Mouse (Mus musculus) brain, embryonic 14.5 days (tissue): ENCODE measurements around the gene Cggbp1. TPM values are rescaled to one million over a fixed set of nuclear protein-coding genes. Genes with fewer than 3 reads are reported as not detected.
A peak's percentile ranks its signal among the peaks of the same experiment; 100 is the strongest.
"Not testable (repeated sequence)": the region's sequence is repeated elsewhere in the genome, so short reads cannot be mapped to it uniquely, and the experiment has no call there.

ENCODE experiments used
- DNase-seq: peaks from one replicate; pipeline ENCODE4 v3.0.0-alpha.2; 2011; ENCODE audit warnings: low read depth
- CTCF ChIP-seq: fragments of 200-500 bp; IDR thresholded peaks from 2 replicates; pipeline ENCODE4 v1.5.1; 2012; ENCODE audit warnings: inconsistent platforms, mild to moderate bottlenecking, moderate library complexity, borderline replicate concordance; ENCODE audit not compliant: insufficient read depth, insufficient read length; ENCODE audit errors: extremely low read depth
- POLR2A ChIP-seq: fragments of 200-500 bp; IDR thresholded peaks from 2 replicates; pipeline ENCODE4 v1.6.1; 2012; ENCODE audit warnings: mild to moderate bottlenecking, inconsistent platforms, borderline replicate concordance; ENCODE audit not compliant: poor library complexity, insufficient read depth, insufficient read length, severe bottlenecking; ENCODE audit errors: extremely low read depth
- polyA plus RNA-seq: library from polyadenylated mRNA; depleted of rRNA; stranded (reverse); fragments of >200 nt; gene quantifications from 2 replicates; pipeline ENCODE4 v1.2.3, GENCODE M21; 2012

Cggbp1 gene
- polyA plus RNA-seq, 1 experiment, result 59.2 TPM

DNA sequence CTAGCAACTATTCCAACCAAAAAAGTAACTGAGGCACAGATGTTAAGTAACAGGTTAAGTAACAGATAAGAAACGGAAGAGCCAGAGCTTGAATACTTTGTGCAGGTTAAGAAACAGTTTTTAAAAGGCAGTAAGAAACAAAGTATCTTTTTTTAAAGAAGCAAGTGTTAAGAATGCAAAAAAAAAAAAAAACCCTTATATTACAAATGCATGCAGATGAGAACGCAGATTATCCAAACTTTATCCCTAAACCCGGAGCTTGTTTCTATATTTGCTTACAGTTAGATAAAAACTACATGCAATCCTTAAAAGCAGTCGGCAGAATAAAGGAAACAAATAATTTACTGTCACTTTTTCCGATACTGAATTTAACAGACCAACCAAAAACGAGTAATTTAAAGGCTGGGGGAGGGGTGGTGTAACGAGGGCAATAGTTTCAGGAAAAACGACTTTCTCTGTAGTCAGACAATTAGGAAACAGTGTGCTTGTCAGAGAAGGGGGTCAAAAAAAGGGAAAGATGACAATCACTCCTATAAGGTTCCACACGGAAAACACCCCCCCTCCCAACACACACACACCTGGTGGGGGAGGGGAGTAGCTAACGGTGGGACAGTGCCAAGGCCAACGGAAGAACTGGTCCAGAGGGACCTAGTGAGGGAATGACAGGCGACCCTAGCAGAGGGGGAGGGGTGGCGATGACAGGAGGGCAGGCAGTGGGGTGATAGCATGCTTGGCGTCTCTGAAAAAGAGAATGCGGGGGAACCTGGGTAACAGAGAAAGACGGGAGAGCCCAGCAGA lies 1.3 kb upstream of the Cggbp1 start:
- TF ChIP-seq POLR2A (no peak), CTCF (no peak)
- peak; percentile 59 for DNase-seq

DNA sequence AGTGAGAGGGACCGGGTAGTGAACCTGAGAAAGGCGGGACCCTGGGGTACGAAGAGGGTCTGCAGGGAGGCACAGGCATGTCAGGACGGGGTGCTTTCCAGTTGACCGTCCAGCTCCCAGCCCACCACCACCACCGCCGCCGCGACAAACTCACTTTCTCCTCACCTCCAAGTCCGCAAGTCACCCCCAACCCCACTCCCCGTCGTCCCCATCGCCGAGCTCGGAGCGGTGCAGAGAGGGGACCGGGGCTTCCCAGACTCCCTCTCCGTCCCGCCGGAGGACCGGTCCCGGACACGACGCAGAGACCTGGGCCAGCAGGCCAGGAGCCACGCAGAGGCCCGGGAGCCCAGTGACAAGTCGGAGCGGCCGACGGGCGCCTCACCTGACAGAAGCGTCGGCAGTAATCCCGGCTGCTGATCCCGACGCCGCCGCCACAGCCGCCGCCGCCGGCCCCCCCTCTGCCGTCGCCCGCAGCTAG lies 672 bp upstream of the Cggbp1 start:
- TF ChIP-seq POLR2A (no peak), CTCF (no peak)
- no peak for DNase-seq

DNA sequence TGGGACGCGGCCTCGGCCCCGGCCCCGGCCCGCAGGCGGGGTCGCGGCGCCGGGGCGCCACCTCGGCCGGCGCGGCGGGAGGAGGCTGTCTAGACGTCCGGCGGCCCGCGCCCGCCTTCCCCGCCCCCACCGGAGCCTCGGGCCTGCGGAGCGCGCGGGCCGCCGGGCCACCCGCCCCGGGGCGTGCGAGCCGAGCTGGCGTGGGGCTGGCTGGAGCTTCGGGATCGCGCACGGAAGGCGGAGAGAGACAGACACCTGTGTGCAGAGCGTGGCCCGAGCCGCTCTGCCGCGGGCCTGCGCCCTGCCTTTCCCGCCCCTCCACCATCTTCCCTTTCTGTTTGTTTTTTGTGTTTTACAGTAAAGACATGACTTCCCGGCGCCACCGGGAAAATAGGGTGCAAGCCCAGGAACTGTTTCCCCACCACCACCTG lies 660 bp downstream of the Cggbp1 start:
- DNase-seq, result peak; percentile 49
- TF ChIP-seq CTCF, result no peak
- TF ChIP-seq POLR2A, result no peak

DNA sequence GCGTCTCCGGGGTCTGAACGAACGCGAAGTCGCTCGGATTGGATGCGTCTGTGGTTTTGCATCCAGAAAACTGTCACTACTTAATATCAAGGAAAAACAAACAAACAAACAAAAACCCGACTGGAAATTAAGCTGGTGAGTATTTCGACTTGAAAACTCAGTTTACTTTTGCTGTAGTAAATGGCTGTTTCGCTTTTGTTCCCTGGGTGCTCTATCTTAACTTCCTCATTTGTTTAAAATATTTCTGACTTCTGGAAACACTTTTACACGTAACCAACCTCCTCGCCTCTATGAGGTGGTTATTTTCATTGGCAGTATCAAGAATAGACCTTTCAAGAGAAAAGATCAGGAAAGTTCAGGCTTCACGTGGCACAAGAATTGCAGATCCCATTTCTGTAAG lies 1.1 kb downstream of the Cggbp1 start:
- DNase-seq, result no peak
- no peak for TF ChIP-seq CTCF
- TF ChIP-seq POLR2A, result no peak

DNA sequence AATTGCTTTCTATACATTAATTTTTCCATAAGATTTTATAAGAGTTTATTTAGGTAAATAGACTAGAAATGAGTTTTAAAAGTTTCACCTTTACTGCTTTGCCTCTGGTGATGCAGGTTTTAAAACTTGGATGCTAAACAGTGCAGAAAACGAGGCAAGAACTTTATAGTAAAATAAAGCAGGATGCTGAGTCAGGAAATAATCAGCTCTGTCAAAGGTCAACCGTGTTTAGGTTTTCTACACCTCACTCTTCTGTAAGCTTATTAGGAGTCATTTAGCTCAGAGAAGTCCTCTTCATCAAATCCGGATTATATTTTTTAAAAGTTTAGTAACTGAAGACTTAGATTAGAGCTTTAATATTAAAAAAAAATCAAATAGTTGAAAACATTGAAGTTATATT lies 5.2 kb downstream of the Cggbp1 start:
- DNase-seq, result no peak
- TF ChIP-seq POLR2A (no peak), CTCF (no peak)

DNA sequence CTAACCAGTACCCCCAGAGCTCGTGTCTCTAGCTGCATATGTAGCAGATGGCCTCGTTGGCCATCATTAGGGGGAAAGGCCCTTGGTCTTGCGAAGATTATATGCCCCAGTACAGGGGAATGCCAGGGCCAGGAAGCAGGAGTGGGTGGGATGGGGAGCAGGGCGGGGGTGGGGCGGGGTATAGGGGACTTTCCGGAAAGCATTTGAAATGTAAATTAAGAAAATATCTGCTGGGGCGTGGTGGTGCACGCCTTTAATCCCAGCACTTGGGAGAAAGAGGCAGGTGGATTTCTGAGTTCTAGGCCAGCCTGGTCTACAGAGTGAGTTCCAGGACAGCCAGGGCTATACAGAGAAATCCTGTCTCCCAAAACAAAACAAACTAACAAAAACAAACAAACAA lies 14.0 kb downstream of the Cggbp1 start:
- DNase-seq, result not testable (repeated sequence)

DNA sequence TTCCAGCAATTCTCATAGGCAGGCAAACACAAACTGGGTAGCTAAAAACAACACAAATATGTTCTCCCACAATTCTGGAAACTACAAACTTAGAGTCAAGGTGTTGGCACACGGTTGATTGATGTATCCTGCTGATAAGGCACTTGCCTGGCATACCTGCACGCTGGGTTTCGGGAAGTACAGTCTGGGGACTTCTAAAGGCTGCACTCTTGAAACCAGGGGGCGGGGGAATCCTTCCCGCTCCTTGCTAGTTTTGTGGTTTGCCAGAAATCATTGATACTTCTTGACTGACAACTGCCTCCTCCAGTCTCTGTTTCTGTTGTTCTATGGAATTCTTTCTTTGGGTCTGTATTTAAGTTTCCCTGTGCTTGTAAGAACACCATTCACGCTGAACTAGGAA lies 16.8 kb downstream of the Cggbp1 start:
- no peak for TF ChIP-seq POLR2A
- no peak for DNase-seq

DNA sequence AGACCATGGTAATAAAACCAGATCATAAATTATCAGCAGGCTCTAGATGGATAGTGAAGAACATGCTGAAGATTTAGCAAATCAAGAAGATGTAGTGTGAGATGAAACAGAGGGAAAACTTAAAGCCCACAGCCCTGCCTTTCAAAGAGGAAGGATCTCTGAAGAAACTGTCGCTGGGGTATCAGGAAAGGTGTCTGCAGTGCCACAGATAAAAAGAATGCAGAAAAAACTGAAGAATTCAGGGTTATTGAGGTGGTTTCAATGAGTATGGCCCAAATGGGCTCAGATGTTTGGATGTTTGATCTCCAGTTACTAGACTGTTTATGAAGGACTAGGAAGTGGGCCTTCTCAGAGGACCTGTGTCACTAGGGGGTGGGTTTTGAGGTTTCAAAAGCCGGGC lies 17.8 kb downstream of the Cggbp1 start:
- no peak for DNase-seq
- no peak for TF ChIP-seq CTCF
- TF ChIP-seq POLR2A, result no peak

DNA sequence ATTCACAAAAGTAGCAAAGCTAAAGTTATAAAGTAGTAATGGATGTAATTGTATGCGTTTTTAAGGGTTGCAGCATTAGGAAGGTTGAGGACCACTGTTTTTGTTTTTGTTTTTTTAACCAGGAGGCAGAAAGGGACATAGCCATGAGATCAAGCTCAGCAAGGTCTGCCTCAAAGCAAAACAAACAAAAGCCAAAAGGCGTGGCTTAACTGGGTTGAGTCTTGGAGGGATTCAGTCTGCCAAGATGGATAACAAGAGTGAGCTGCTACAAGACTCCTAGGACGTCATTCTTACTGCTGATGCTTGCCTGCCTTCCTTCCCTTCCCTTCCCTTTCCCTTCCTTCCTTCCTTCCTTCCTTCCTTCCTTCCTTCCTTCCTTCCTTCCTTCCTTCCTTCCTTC lies 20.5 kb downstream of the Cggbp1 start:
- TF ChIP-seq CTCF (no peak), POLR2A (no peak)
- peak; percentile 42 for DNase-seq

DNA sequence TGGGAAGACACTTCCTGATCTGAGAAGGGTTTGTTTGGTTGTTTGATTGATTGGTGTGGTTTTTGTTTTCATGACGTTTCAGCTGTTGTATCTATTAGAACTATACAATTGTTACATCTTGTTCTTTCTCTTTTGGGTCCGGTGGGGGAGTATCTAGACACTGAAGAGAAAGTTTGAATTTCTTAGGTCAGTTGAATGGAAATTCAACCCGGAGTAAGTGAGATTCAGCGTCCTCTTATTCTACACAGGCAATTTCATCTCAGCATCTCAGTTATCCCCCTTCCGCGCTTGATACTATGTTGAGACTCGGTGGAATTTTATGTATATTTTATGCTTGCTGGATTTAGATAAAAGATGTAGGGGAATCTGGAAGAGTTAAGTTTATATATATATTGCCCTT lies 21.0 kb downstream of the Cggbp1 start:
- DNase-seq, result no peak

DNA sequence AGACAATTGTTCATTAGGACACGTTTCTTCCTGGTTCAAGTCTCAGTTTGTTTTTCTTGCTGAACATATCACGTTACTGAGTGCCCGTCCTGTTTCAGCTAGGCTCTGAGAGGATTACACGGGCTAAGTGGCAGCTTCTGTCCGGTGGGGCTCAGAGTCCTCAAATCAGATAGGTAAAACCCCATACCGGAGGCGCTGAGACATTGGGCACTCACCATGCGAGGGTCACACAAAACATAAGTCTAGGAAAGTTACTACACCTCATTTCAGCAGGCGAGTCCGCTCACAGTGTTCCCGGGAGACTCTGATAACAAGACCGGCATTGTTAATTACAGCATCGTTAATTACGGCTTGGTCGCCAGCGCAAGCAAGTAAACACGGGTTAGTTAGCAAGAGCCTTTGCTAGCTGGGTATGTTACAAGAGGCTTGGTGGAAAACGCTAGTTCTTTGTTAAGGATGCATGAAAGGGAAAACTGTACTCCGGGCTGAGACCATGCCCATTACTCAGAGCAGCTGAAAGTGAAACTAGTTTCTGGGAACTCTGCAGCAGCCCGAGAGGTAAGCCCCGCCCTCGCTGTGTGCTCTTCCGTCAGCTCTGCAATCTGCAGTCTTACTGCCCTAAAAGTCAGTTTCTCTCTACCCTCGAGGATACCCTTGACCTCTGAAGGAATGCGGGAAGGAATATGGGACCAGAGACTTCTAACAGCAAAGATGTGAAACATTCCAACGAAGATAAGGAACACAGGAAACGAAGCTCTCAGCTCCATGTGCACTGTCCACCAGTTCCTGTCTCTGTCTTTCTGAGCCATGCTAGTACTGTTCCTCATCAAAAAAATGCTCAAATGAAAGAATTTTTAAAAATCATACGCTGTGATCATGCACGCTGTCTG lies 21.9 kb downstream of the Cggbp1 start:
- peak; percentile 85 for DNase-seq
- TF ChIP-seq CTCF, result no peak
- TF ChIP-seq POLR2A, result peak; percentile 24; the same call in 1 of the 2 replicates

More for the DNA sequence above, 21.0 kb downstream of the Cggbp1 start:
- TF ChIP-seq POLR2A, result no peak
- no peak for TF ChIP-seq CTCF

DNA sequence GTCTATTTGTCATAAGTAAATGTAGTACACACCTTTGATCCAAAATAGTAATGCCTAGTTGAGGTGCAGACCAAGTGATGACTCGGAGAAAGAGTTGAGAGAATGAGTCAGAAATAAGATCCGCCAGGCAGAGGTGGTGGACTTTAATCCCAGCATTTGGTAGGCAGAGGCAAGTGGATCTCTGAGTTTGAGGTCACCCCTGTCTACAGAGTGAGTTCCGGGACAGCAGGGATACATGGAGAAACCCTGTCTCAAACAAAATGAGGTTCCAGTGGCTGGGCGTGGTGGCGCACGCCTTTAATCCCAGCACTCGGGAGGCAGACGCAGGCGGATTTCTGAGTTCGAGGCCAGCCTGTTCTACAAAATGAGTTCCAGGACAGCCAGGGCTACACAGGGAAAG lies 23.6 kb downstream of the Cggbp1 start:
- TF ChIP-seq CTCF (no peak), POLR2A (no peak)
- DNase-seq, result no peak
